Mouse (Mus musculus) naive thymus-derived CD4-positive, alpha-beta T cell, adult 2 months (primary cell): ENCODE data around the gene Lcmt1.
A peak's percentile ranks its signal among the peaks of the same experiment; 100 is the strongest.

ENCODE experiments used
- DNase-seq: peaks from one replicate; pipeline ENCODE4 v3.0.0-alpha.2; 2011; ENCODE audit warnings: low read depth

Lcmt1 gene

GRCm38 (mm10) chr7:123458309-123458708 lies 88.7 kb downstream of the Lcmt1 start:
- DNase-seq: no peak

- no peak for DNase-seq
Observed at GRCm38 (mm10) chr7:123459247-123459646, 89.7 kb downstream of the Lcmt1 start.

- no peak for DNase-seq
Observed at GRCm38 (mm10) chr7:123461316-123461715, 91.7 kb downstream of the Lcmt1 start.

- DNase-seq: no peak
Observed at GRCm38 (mm10) chr7:123462070-123462501, 92.5 kb downstream of the Lcmt1 start, which contains the start of gene Aqp8. Gene Aqp8, plus strand, starts transcription at chr7:123462291.

GRCm38 (mm10) chr7:123463569-123463968 lies 94.0 kb downstream of the Lcmt1 start:
- DNase-seq: no peak

GRCm38 (mm10) chr7:123465692-123466387 lies 96.3 kb downstream of the Lcmt1 start:
- peak; percentile 59 for DNase-seq

GRCm38 (mm10) chr7:123467961-123468360 lies 98.4 kb downstream of the Lcmt1 start:
- DNase-seq: no peak
